Comparison of ENCODE assay signal across 29 mouse cellular contexts in genomic region chr3:154594156-154594555, GRCm38 (mm10). TPM values are rescaled to one million over a fixed set of nuclear protein-coding genes. Genes with fewer than 3 reads are reported as not detected.
DNase-seq lines count a peak whose midpoint lies in the region; ATAC-seq and TF ChIP-seq lines count a peak whose summit lies in the region.
"Had no signal": no experiment of that assay in that cellular context is flagged by ENCODE, and none has a peak within 500 bp of the region (broad histone marks: within the 10 kb centered on the region; RNA-seq: fewer than 3 reads in every experiment).

No protein-coding gene starts in this region.

- H3K4me3 ChIP-seq in kidney, adult 2 months (ENCODE audit: insufficient read depth, low read depth, low read length): peak overlapping the region; percentile 6; the same call in 1 of the 2 replicates
- H3K4me3 ChIP-seq in kidney, embryonic 15.5 days (replicated peaks): no peak overlapping the region
- H3K4me3 ChIP-seq in kidney, embryonic 16.5 days (ENCODE audit: low read length): no peak overlapping the region
- H3K4me3 ChIP-seq in midbrain, embryonic 14.5 days (replicated peaks; ENCODE audit: low read depth, low read length): no peak overlapping the region
- H3K4me3 ChIP-seq: embryonic facial prominence, embryonic 10.5 days; embryonic facial prominence, embryonic 13.5 days; erythroblast, embryonic 14.5 days; forebrain, embryonic 13.5 days; gastrocnemius, adult 2 months; heart, embryonic 10.5 days; heart, embryonic 13.5 days; hindbrain, embryonic 15.5 days had no signal

- H3K27ac ChIP-seq in kidney, adult 2 months (ENCODE audit: insufficient read depth, low read depth, low read length): peak overlapping the region; percentile 62
- H3K27ac ChIP-seq in kidney, embryonic 15.5 days: no peak overlapping the region
- H3K27ac ChIP-seq in kidney, embryonic 16.5 days (ENCODE audit: low read length): peak overlapping the region; percentile 30; the same call in 1 of the 2 replicates
- H3K27ac ChIP-seq in midbrain, embryonic 14.5 days (replicated peaks; ENCODE audit: low read depth, low read length): no peak overlapping the region
- H3K27ac ChIP-seq: embryonic facial prominence, embryonic 10.5 days; embryonic facial prominence, embryonic 13.5 days; forebrain, embryonic 13.5 days; gastrocnemius, adult 2 months; heart, embryonic 10.5 days; heart, embryonic 13.5 days; hindbrain, embryonic 15.5 days had no signal

- ATAC-seq in kidney, embryonic 15.5 days (replicated peaks; ENCODE audit: low FRiP score): no peak
- no peak for ATAC-seq in kidney, embryonic 16.5 days (ENCODE audit: low FRiP score, low TSS enrichment)
- ATAC-seq in midbrain, embryonic 14.5 days (ENCODE audit: low FRiP score, low TSS enrichment): no peak
- ATAC-seq: forebrain, embryonic 13.5 days; forebrain, postnatal 0 days had no signal

- WGBS in kidney, adult 2 months: 67% methylated on average over 6 of the region's 6 CpGs
- WGBS in kidney, embryonic 15.5 days: 90% methylated on average over 6 of the region's 6 CpGs
- WGBS in kidney, embryonic 16.5 days: 83% methylated on average over 6 of the region's 6 CpGs
- WGBS in midbrain, embryonic 14.5 days: 98% methylated on average over 6 of the region's 6 CpGs

- H3K27me3 ChIP-seq in kidney, adult 2 months (replicated peaks; ENCODE audit: control insufficient read depth, insufficient read depth, low read length): no peaks in the 10 kb centered on the region
- no peaks in the 10 kb centered on the region for H3K27me3 ChIP-seq in kidney, embryonic 15.5 days
- no peaks in the 10 kb centered on the region for H3K27me3 ChIP-seq in kidney, embryonic 16.5 days (ENCODE audit: insufficient read depth, low read length)
- H3K27me3 ChIP-seq in midbrain, embryonic 14.5 days (ENCODE audit: control insufficient read depth, insufficient read depth, low read length): no peaks in the 10 kb centered on the region
- H3K27me3 ChIP-seq: embryonic facial prominence, embryonic 13.5 days; forebrain, embryonic 13.5 days; heart, embryonic 13.5 days; hindbrain, embryonic 15.5 days had no signal

- no peaks in the 10 kb centered on the region for H3K9me3 ChIP-seq in kidney, embryonic 15.5 days (replicated peaks)
- H3K9me3 ChIP-seq in kidney, embryonic 16.5 days (ENCODE audit: low read length): no peaks in the 10 kb centered on the region
- no peaks in the 10 kb centered on the region for H3K9me3 ChIP-seq in midbrain, embryonic 14.5 days (ENCODE audit: control insufficient read depth, low read length)
- H3K9me3 ChIP-seq: embryonic facial prominence, embryonic 10.5 days; embryonic facial prominence, embryonic 13.5 days; forebrain, embryonic 13.5 days; heart, embryonic 10.5 days; heart, embryonic 13.5 days; hindbrain, embryonic 15.5 days had no signal

- DNase-seq in heart, adult 11 months: peak; percentile 39
- DNase-seq in heart, adult 8-10 months (ENCODE audit: low spot score): no peak
- DNase-seq in kidney, adult 2 months: peak; percentile 84
- peak; percentile 54 to 79 for DNase-seq in kidney, postnatal 25 days
- DNase-seq in cerebellum, postnatal 25 days: no peak
- DNase-seq in midbrain, embryonic 14.5 days: no peak
- DNase-seq: adrenal gland, adult 2 months; adrenal gland, postnatal 14 days; B cell, adult 2 months; cerebellum, adult 11 months; cerebellum, adult 2 months; cerebellum, adult 9-11 months; cerebellum, postnatal 36 days; embryo, embryonic 11 days; forebrain, postnatal 0 days; gastrocnemius, adult 2 months; gastrocnemius, postnatal 14 days; heart, adult 18-20 months; heart, postnatal 14 days; heart, postnatal 4 days had no signal

- no peak for TF ChIP-seq CTCF in kidney, adult 2 months (conservative IDR thresholded peaks at IDR 0.05; ENCODE audit: insufficient read depth, insufficient read length, low read depth, low read length)

- H3K4me2 ChIP-seq in kidney, embryonic 15.5 days: no peak overlapping the region
- H3K4me2 ChIP-seq in kidney, embryonic 16.5 days (replicated peaks; ENCODE audit: low read depth, low read length): no peak overlapping the region
- H3K4me2 ChIP-seq in midbrain, embryonic 14.5 days (ENCODE audit: low read length): no peak overlapping the region
- H3K4me2 ChIP-seq: embryonic facial prominence, embryonic 13.5 days; forebrain, embryonic 13.5 days; heart, embryonic 13.5 days; hindbrain, embryonic 15.5 days had no signal

- H3K36me3 ChIP-seq in kidney, adult 2 months (ENCODE audit: control insufficient read depth, insufficient read depth, low read length): peaks cover 2% of the 10 kb centered on the region; the same call in 1 of the 2 replicates
- peaks cover 56% of the 10 kb centered on the region for H3K36me3 ChIP-seq in kidney, embryonic 15.5 days
- H3K36me3 ChIP-seq in kidney, embryonic 16.5 days (ENCODE audit: insufficient read depth, low read length): peaks cover 36% of the 10 kb centered on the region
- peaks cover 50% of the 10 kb centered on the region for H3K36me3 ChIP-seq in midbrain, embryonic 14.5 days (ENCODE audit: control insufficient read depth, insufficient read depth, low read length)

- H3K9ac ChIP-seq in kidney, embryonic 15.5 days: no peak overlapping the region
- H3K9ac ChIP-seq in kidney, embryonic 16.5 days (replicated peaks; ENCODE audit: low read length): no peak overlapping the region
- H3K9ac ChIP-seq in midbrain, embryonic 14.5 days (replicated peaks; ENCODE audit: low read length): no peak overlapping the region
- H3K9ac ChIP-seq: embryonic facial prominence, embryonic 13.5 days; forebrain, embryonic 13.5 days; forebrain, postnatal 0 days; heart, embryonic 13.5 days; hindbrain, embryonic 15.5 days had no signal

- peaks cover 4% of the 10 kb centered on the region; the same call in 1 of the 2 replicates for H3K4me1 ChIP-seq in kidney, adult 2 months (ENCODE audit: control insufficient read depth, insufficient read depth, low read length)
- H3K4me1 ChIP-seq in kidney, embryonic 15.5 days: peaks cover 11% of the 10 kb centered on the region; the same call in 1 of the 2 replicates
- peaks cover 7% of the 10 kb centered on the region for H3K4me1 ChIP-seq in kidney, embryonic 16.5 days (ENCODE audit: insufficient read depth, low read length)
- H3K4me1 ChIP-seq in midbrain, embryonic 14.5 days (ENCODE audit: control insufficient read depth, insufficient read depth, low read length): 0 out of 2 replicates have a peak, but pooled peaks cover 9% of the 10 kb centered on the region

- TF ChIP-seq POLR2A in kidney, adult 2 months (IDR thresholded peaks at IDR 0.05; ENCODE audit: low read depth, low read length): no peak

RNA-seq across cellular contexts. Expression of gene Cryz, which starts 2.4 kb away (rescaled TPM):
- 10 to 100 TPM; 14.7 to 20.0 (median 16.6) TPM for total RNA-seq in heart, adult 8-10 months (2022)
- 218 and 240 TPM in 2 replicates for polyA plus RNA-seq in kidney, adult 2 months (2012; rRNA removed)
- polyA plus RNA-seq in kidney, embryonic 15.5 days (2015; fragmentation: Nextera tagmentation; extraction: Ambion mirVana): 36.2 and 39.5 TPM in 2 replicates
- polyA plus RNA-seq in kidney, embryonic 16.5 days (2015; fragmentation: Nextera tagmentation; extraction: Ambion mirVana): 47.6 and 50.2 TPM in 2 replicates
- polyA plus RNA-seq in midbrain, embryonic 14.5 days (2014; fragmentation: Nextera tagmentation; extraction: Ambion mirVana): 10.7 and 13.9 TPM in 2 replicates

RNA-seq across cellular contexts. Expression of gene Tyw3, which starts 2.7 kb away (rescaled TPM):
- 1 to 10 TPM; 3.3 to 5.0 (median 4.0) TPM for total RNA-seq in heart, adult 8-10 months (2022)
- 12.0 and 12.5 TPM in 2 replicates for polyA plus RNA-seq in kidney, adult 2 months (2012; rRNA removed)
- polyA plus RNA-seq in kidney, embryonic 15.5 days (2015; fragmentation: Nextera tagmentation; extraction: Ambion mirVana): 13.8 and 15.8 TPM in 2 replicates
- polyA plus RNA-seq in kidney, embryonic 16.5 days (2015; fragmentation: Nextera tagmentation; extraction: Ambion mirVana): 18.9 and 21.7 TPM in 2 replicates
- 13.5 and 14.3 TPM in 2 replicates for polyA plus RNA-seq in midbrain, embryonic 14.5 days (2014; fragmentation: Nextera tagmentation; extraction: Ambion mirVana)

Comparison
In these comparisons a context has a peak if more than half of its experiments do, and no peak if none do; other contexts are left out.
1. DNase-seq: peak in heart, adult 11 months (single experiment), kidney, adult 2 months (single experiment) and kidney, postnatal 25 days (2 of 2); none in heart, adult 8-10 months (single experiment), cerebellum, postnatal 25 days (0 of 2) and midbrain, embryonic 14.5 days (single experiment).
2. H3K27ac ChIP-seq: peak in kidney, adult 2 months (single experiment) and kidney, embryonic 16.5 days (single experiment); none in kidney, embryonic 15.5 days (single experiment) and midbrain, embryonic 14.5 days (single experiment).